Mouse (Mus musculus): ENCODE data around the gene Adamts9.

DNA sequence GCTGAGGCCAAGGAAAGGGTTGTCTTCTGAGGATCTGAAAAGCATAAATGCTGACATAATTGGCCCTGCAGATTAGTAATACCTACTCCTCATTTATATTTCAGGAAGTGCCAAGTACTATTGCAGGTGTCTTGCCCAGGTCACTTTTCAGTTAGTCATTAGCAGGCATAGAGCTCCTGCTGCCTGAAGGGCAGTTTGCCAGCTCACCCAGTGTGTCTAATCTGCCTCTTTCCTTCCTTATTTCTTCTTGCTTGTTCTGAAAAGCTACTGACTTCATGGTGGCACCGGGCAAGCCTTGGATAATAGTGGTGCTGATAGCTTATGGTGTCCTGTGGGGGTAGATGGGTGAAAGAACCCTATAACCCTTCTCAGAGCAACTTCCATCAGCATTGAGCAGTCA, 206.2 kb downstream of the Adamts9 start:
- TF ChIP-seq CTCF (IDR thresholded peaks at IDR 0.05; ENCODE audit: low read depth, low read length) (no peak), POLR2A (IDR thresholded peaks at IDR 0.05; ENCODE audit: extremely low read depth, insufficient read depth, low read length) (no peak)
